Mouse (Mus musculus) heart, adult 11 months (tissue): ENCODE measurements around the gene Rad51b.

ENCODE experiments used
- DNase-seq: peaks from one replicate; pipeline ENCODE4 v3.0.0; 2022

The Rad51b gene

GRCm38 (mm10) chr12:79782444-79783117 lies 485.5 kb downstream of the Rad51b start:
- no peak for DNase-seq

- no peak for DNase-seq
These were observed 487.1 kb downstream of the Rad51b start for GRCm38 (mm10) chr12:79784159-79784558.

- DNase-seq: no peak
These were observed 488.6 kb downstream of the Rad51b start for GRCm38 (mm10) chr12:79785691-79786090.

GRCm38 (mm10) chr12:79787538-79787937 lies 490.5 kb downstream of the Rad51b start:
- no peak for DNase-seq

GRCm38 (mm10) chr12:79788340-79788739 lies 491.3 kb downstream of the Rad51b start:
- no peak for DNase-seq

GRCm38 (mm10) chr12:79789481-79789880 lies 492.4 kb downstream of the Rad51b start:
- no peak for DNase-seq

GRCm38 (mm10) chr12:79793382-79793781 lies 496.3 kb downstream of the Rad51b start:
- DNase-seq: peak; percentile 99

GRCm38 (mm10) chr12:79794802-79795201 lies 497.7 kb downstream of the Rad51b start:
- DNase-seq: no peak

GRCm38 (mm10) chr12:79796260-79796659 lies 499.2 kb downstream of the Rad51b start:
- DNase-seq: peak; percentile 98

GRCm38 (mm10) chr12:79796823-79797821 lies 500.0 kb downstream of the Rad51b start:
- DNase-seq: peak; percentile 95

- DNase-seq: no peak
These were observed 501.4 kb downstream of the Rad51b start for GRCm38 (mm10) chr12:79798488-79798887.

GRCm38 (mm10) chr12:79799370-79799769 lies 502.3 kb downstream of the Rad51b start:
- DNase-seq: no peak

- no peak for DNase-seq
These were observed 506.6 kb downstream of the Rad51b start for GRCm38 (mm10) chr12:79803670-79804069.

- DNase-seq: no peak
These were observed 507.9 kb downstream of the Rad51b start for GRCm38 (mm10) chr12:79804776-79805524.

GRCm38 (mm10) chr12:79806990-79807389 lies 509.9 kb downstream of the Rad51b start:
- DNase-seq: no peak

- peak; percentile 89 for DNase-seq
These were observed 510.3 kb downstream of the Rad51b start for GRCm38 (mm10) chr12:79807410-79807847.

GRCm38 (mm10) chr12:79807938-79808401 lies 510.9 kb downstream of the Rad51b start:
- no peak for DNase-seq

GRCm38 (mm10) chr12:79808426-79809398 lies 511.6 kb downstream of the Rad51b start:
- peak; percentile 92 for DNase-seq

GRCm38 (mm10) chr12:79809518-79809917 lies 512.4 kb downstream of the Rad51b start:
- no peak for DNase-seq

- no peak for DNase-seq
These were observed 515.3 kb downstream of the Rad51b start for GRCm38 (mm10) chr12:79812422-79812821.

- DNase-seq: peak; percentile 87
These were observed 515.9 kb downstream of the Rad51b start for GRCm38 (mm10) chr12:79812838-79813563.
